Mouse (Mus musculus) heart, embryonic 15.5 days (tissue): ENCODE data around the gene Ppp1r15a. TPM values are rescaled to one million over a fixed set of nuclear protein-coding genes. Genes with fewer than 3 reads are reported as not detected.
A peak's percentile ranks its signal among the peaks of the same experiment; 100 is the strongest.
"Not testable (repeated sequence)": the region's sequence is repeated elsewhere in the genome, so short reads cannot be mapped to it uniquely, and the experiment has no call there.

Experiments
- ATAC-seq: fragments of 200-750 bp; cut with Nextera tagmentation; replicated peaks from 2 replicates; pipeline ENCODE4 v1.8.0; 2017; ENCODE audit warnings: low read depth, moderate TSS enrichment; ENCODE audit not compliant: insufficient number of reproducible peaks, insufficient read depth, low FRiP score
- H3K27ac ChIP-seq: fragments of 300-500 bp; sonication (generic); 2 replicates; pipeline ENCODE4 v1.5.1; 2015; ENCODE audit warnings: mild to moderate bottlenecking, inconsistent platforms
- H3K27me3 ChIP-seq: fragments of 300-500 bp; sonication (generic); 2 replicates; pipeline ENCODE4 v1.6.1; 2015; ENCODE audit warnings: inconsistent platforms
- H3K36me3 ChIP-seq: fragments of 300-500 bp; sonication (generic); 2 replicates; pipeline ENCODE4 v1.6.1; 2015; ENCODE audit warnings: mild to moderate bottlenecking, inconsistent platforms
- H3K4me1 ChIP-seq: fragments of 300-500 bp; sonication (generic); replicated peaks from 2 replicates; pipeline ENCODE4 v1.6.1; 2015; ENCODE audit warnings: inconsistent platforms
- H3K4me2 ChIP-seq: fragments of 300-500 bp; sonication (generic); 2 replicates; pipeline ENCODE4 v1.6.1; 2015; ENCODE audit warnings: inconsistent platforms, mild to moderate bottlenecking, moderate library complexity
- H3K4me3 ChIP-seq: fragments of 300-500 bp; sonication (generic); 2 replicates; pipeline ENCODE4 v1.5.1; 2015; ENCODE audit warnings: mild to moderate bottlenecking, inconsistent platforms
- H3K9ac ChIP-seq: fragments of 300-500 bp; sonication (generic); 2 replicates; pipeline ENCODE4 v1.6.1; 2015; ENCODE audit warnings: mild to moderate bottlenecking, inconsistent platforms
- H3K9me3 ChIP-seq: fragments of 300-500 bp; sonication (generic); replicated peaks from 2 replicates; pipeline ENCODE4 v1.6.1; 2016; ENCODE audit warnings: inconsistent platforms
- WGBS: fragments of 180-500 bp; shearing (Covaris S2); methylation state at CpG from one replicate; pipeline ENCODE4 v1.1.7; 2015; ENCODE audit warnings: mixed read lengths; 5-methylcytosine and 5-hydroxymethylcytosine counted together
- polyA plus RNA-seq: library from polyadenylated mRNA; unstranded; fragments of >200 nt; fragmentation: Nextera tagmentation; extraction: Ambion mirVana; gene quantifications from 2 replicates; pipeline ENCODE4 v1.2.1, GENCODE M21; 2015

The Ppp1r15a gene
- polyA plus RNA-seq, 1 experiment from 2014 or later = 25.3 TPM

DNA sequence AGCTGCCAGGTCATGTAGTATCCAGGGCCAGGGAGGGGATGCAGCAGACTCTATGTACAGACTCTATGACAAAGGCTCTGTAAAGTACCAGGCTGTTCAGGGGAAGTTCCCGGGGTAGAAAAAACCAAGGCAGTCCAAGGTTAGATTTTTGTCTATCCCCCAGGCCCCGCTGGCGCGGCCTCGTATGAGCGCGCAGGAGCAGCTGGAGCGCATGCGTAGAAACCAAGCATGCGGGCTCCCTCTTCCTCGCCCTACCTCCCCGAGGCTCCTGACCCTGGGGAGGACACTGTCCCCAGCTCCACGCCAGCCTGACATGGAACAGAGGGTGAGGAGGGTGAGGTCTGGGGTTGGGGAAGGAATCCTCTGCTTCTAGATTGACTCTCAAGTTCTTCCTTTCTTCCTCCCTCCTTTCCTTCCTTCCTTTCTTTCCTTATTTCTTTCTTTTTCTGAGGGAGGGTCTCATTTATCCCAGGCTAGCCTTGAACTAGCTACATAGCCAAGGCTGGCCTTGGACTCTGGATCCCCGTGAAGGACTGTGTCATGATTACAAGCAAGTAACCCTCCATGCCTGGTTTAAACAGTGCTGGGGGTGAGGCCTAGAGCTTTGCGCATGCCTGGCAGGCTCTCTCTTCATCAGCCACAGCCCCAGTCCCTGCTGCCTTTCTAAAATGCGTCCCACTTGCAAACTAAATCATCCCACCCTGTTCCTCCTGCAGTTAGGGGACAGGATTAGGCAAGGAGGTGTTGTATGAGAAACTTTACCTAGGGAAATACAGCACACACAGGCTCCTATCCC lies 23.8 kb upstream of the Ppp1r15a start:
- Histone ChIP-seq H3K27me3 (no peaks in the 10 kb centered on the region), H3K9ac (no peak overlapping the region), H3K4me3 (no peak overlapping the region), H3K36me3 (no peaks in the 10 kb centered on the region), H3K4me2 (no peak overlapping the region), H3K4me1 (no peaks in the 10 kb centered on the region), H3K9me3 (no peaks in the 10 kb centered on the region), H3K27ac (no peak overlapping the region)
- WGBS = 88% methylated on average over 16 of the region's 16 CpGs
- no peak for ATAC-seq

DNA sequence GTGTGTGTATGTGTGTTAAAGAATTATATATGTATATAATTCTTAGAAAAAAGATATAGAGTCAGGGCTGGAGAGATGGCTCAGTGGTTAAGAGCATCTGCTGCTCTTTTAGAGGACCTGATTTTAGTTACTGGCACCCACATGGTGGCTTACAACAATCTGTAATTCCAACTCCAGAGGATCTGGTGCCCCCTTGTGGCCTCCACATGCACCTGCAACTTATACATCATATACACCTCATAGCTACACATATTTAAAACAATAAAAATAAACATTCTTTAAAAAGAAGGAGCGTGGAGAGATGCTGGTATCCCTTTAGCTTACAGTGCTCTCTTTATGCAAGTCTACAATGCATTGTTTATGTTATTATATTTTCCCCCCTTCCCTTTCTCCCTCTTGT lies 18.5 kb upstream of the Ppp1r15a start:
- Histone ChIP-seq H3K9me3 (no peaks in the 10 kb centered on the region), H3K4me2 (no peak overlapping the region), H3K27ac (no peak overlapping the region), H3K9ac (no peak overlapping the region), H3K4me1 (no peaks in the 10 kb centered on the region), H3K4me3 (no peak overlapping the region), H3K36me3 (no peaks in the 10 kb centered on the region), H3K27me3 (no peaks in the 10 kb centered on the region)
- ATAC-seq = no peak
- WGBS = 91% methylated on average over 1 of the region's 1 CpGs

DNA sequence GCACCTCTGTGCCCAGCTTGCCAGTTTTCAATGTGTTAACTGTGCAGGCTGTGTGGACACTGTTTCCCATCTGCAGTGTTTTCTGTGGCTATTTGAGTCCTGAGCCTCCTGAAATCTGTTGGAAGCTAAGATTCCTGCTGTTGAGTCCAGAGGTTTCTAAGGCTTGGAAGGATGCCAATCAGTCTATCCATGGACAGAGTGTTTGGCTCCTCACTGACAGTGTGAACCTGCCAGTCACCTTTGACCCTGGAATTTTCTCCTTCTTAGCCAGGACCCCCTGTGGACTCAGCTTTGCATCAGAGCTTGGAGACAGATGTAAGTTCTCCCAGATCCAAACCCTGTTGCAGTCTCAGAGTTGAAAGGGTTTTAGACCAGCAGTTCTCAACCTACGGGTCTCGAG lies 14.1 kb upstream of the Ppp1r15a start:
- Histone ChIP-seq H3K27me3 (no peaks in the 10 kb centered on the region), H3K4me1 (peaks cover 8% of the 10 kb centered on the region), H3K9ac (no peak overlapping the region), H3K4me2 (no peak overlapping the region), H3K4me3 (no peak overlapping the region), H3K27ac (no peak overlapping the region), H3K36me3 (no peaks in the 10 kb centered on the region), H3K9me3 (no peaks in the 10 kb centered on the region)
- no peak for ATAC-seq
- WGBS = 66% methylated on average over 2 of the region's 2 CpGs

DNA sequence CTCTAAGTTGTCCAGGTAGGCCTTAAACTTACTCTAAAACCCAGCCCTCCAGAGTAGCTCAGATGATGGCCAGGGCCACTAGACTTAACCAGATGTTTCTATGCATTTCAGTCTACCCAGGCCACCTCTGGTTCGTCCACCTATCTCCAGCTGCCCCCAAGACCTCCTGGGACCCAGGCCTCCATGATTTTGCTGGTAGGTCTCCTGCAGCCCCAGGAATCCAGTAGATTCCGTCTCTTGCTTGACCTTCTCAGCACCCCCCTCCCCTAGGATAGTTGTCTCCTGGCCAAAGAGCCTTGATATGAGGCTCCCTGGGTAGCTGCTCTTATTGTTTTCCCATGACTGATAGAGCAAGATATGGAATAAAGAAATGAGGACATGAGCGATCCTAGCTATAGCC lies 13.0 kb upstream of the Ppp1r15a start:
- Histone ChIP-seq H3K4me2 (no peak overlapping the region), H3K27ac (no peak overlapping the region), H3K9me3 (no peaks in the 10 kb centered on the region), H3K9ac (no peak overlapping the region), H3K36me3 (no peaks in the 10 kb centered on the region), H3K27me3 (no peaks in the 10 kb centered on the region), H3K4me1 (peaks cover 8% of the 10 kb centered on the region), H3K4me3 (no peak overlapping the region)
- WGBS = 76% methylated on average over 3 of the region's 3 CpGs
- no peak for ATAC-seq

DNA sequence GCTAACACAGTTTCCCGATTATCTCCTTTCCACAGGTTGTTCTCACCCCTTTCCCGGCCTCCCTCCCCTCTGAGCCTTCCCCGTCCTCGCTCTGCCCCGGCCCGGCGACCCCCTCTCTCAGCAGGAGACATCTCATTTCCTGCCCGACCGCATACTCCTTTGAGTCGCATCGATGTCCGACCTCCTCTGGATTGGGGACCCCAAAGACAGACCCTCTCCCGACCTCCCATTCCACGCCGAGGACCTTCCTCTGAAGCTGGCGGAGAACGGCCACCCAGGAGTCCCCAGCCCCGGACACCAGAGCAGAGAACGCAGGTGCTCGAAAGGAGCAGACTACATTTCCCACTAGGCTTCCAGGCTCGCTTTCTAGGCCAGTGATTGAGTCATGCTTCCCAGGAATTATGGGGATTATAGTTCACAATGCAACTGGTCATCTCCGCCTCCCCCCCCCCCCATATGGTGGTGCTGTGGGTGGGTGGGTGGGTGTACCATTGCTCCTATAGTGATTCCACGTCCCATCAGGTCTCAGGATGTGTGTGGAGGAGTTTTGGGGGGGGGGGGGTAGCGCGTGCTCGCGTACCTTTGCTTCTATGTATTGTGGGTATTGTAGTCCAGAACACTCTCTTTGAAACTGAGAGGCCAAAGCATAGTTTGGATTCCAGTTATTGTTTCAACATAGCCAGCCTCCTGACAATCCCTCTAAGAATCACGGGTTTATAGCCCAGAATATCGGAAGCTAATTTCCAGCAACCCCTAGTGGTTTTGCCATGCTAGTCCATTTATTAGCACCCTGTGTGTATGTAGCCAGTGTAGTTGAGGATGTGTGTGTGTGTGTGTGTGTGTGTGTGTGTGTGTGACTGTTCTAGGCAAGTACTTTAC lies 12.3 kb upstream of the Ppp1r15a start:
- Histone ChIP-seq H3K9ac (peak overlapping the region; percentile 56), H3K4me2 (peak overlapping the region; percentile 90), H3K4me1 (peaks cover 8% of the 10 kb centered on the region), H3K4me3 (peak overlapping the region; percentile 58), H3K27ac (no peak overlapping the region), H3K27me3 (no peaks in the 10 kb centered on the region), H3K36me3 (no peaks in the 10 kb centered on the region), H3K9me3 (no peaks in the 10 kb centered on the region)
- WGBS = 5% methylated on average over 29 of the region's 29 CpGs
- ATAC-seq = peak; percentile 59

DNA sequence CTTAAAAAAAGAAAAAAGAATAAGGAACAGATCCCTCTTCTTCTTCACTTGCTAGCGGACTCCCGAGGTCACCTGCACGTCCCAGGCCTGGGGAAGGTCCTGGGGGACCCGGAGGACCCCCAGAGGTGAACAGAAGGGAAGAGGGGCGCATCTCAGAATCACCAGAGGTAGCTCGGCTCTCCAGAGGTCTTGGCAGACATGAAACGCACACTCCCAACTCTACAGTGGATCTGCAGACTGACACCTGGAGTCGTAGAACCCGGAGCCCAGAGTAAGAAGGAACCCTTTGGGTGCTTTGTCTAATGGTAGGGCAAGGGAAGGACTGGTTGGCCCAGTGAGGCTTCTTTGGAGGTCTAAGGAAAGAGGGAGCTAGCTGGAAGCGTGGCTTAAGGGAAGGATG lies 11.5 kb upstream of the Ppp1r15a start:
- 0 out of 2 replicates have a peak overlapping the region, but pooled peaks have one; percentile 56 for H3K9ac ChIP-seq
- WGBS = 85% methylated on average over 10 of the region's 10 CpGs
- H3K27me3 ChIP-seq = no peaks in the 10 kb centered on the region
- no peaks in the 10 kb centered on the region for H3K36me3 ChIP-seq
- H3K4me2 ChIP-seq = peak overlapping the region; percentile 90
- H3K27ac ChIP-seq = no peak overlapping the region
- H3K9me3 ChIP-seq = no peaks in the 10 kb centered on the region
- peak overlapping the region; percentile 58 for H3K4me3 ChIP-seq
- ATAC-seq = no peak
- H3K4me1 ChIP-seq = peaks cover 8% of the 10 kb centered on the region

DNA sequence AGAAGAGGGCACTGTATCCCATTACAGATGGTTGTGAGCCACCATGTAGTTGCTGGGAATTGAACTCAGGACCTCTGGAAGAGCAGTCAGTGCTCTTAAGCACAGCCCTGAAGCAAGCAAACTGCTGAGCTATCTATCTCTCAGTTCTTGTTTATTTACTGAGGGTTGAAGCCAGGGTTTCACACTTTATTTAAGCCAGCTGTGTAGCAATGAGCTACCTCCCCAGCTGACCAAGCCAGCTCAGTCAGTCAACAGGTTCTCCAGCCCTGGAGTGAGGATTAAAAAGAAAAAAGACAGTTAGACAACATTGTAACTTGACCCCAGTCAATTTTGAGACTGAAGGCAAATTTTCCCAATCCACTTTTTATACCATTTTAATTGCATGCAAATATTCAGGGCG lies 9.6 kb upstream of the Ppp1r15a start:
- Histone ChIP-seq H3K9me3 (no peaks in the 10 kb centered on the region), H3K4me1 (peaks cover 9% of the 10 kb centered on the region), H3K9ac (no peak overlapping the region), H3K27ac (no peak overlapping the region), H3K36me3 (no peaks in the 10 kb centered on the region), H3K4me3 (no peak overlapping the region), H3K4me2 (no peak overlapping the region), H3K27me3 (no peaks in the 10 kb centered on the region)
- WGBS = 75% methylated on average over 1 of the region's 1 CpGs
- ATAC-seq = no peak

DNA sequence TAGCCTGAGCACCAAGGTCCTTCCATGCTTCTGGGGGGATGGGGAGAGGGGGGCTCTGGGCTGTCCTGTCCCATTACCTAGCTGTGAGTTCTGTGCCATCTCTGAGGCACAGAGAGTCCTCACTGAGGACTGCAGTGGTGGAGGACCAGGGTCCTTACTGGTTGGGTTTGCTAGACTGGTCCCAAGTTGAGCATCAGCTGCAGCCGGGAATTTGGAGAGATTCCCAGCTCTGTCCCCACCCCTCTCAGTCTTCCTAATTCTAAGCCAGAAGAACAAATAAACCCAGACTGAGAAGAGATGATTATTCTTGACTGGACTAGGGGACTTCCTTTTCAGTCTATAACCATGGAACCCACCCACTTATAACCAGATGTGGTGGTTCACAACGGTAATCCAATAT lies 4.6 kb upstream of the Ppp1r15a start:
- Histone ChIP-seq H3K4me2 (peak overlapping the region; percentile 23; the same call in 1 of the 2 replicates), H3K4me1 (peaks cover 17% of the 10 kb centered on the region)
- no peak for ATAC-seq

DNA sequence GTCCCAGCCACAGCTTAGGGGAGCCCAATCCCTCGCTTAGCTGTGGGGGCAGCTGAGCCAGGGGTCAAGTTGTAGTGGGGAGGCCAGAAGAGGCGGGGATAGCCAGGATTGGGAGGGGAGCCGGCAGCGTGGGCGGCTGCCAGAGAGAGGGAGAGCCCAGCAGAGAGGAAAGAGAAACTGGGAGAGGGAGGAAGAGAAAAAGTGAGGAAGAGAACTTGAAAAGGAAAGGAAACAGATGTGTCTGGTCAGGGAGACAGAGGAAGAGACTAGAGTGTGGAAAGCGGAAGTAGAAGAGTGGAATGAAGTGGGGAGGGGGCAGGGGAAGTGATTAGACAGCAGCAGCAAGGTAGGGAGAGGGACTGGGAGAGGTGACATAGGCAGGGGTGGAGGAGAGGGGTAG lies 3.4 kb upstream of the Ppp1r15a start:
- no peak overlapping the region for H3K4me3 ChIP-seq
- H3K4me2 ChIP-seq = peak overlapping the region; percentile 23
- no peak for ATAC-seq
- H3K9me3 ChIP-seq = no peaks in the 10 kb centered on the region
- 7% methylated on average over 6 of the region's 6 CpGs for WGBS
- H3K4me1 ChIP-seq = peaks cover 28% of the 10 kb centered on the region
- H3K27ac ChIP-seq = peak overlapping the region; percentile 61
- H3K27me3 ChIP-seq = no peaks in the 10 kb centered on the region
- H3K36me3 ChIP-seq = no peaks in the 10 kb centered on the region
- no peak overlapping the region for H3K9ac ChIP-seq

More for the DNA sequence above, 4.6 kb upstream of the Ppp1r15a start:
- H3K9ac ChIP-seq = no peak overlapping the region
- H3K27me3 ChIP-seq = no peaks in the 10 kb centered on the region
- H3K36me3 ChIP-seq = no peaks in the 10 kb centered on the region
- no peak overlapping the region for H3K4me3 ChIP-seq
- peak overlapping the region; percentile 51 for H3K27ac ChIP-seq
- no peaks in the 10 kb centered on the region for H3K9me3 ChIP-seq
- WGBS = 39% methylated on average over 2 of the region's 2 CpGs

DNA sequence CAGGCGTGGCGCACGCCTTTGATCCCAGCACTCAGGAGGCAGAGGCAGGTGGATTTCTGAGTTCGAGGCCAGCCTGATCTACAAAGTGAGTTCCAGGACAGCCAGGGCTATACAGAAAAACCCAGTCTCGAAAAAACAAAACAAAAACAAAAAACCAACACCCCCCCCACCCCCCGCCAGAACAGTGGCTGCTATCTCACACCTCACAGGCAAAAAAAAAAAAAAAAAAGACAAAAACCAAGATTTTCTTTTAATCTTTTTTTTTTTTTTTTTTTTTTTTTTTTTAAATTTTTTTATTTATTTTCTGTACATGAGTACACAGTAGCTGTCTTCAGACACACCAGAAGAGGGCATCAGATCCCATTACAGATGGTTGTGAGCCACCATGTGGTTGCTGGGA lies 1.1 kb upstream of the Ppp1r15a start:
- H3K4me1 ChIP-seq = peaks cover 48% of the 10 kb centered on the region
- H3K4me3 ChIP-seq, H3K9me3 ChIP-seq, H3K27me3 ChIP-seq, ATAC-seq, H3K9ac ChIP-seq: not testable (repeated sequence)
- H3K4me2 ChIP-seq = 0 out of 2 replicates have a peak overlapping the region, but pooled peaks have one; percentile 84
- peak overlapping the region; percentile 98; the same call in 1 of the 2 replicates for H3K27ac ChIP-seq
- peaks cover 17% of the 10 kb centered on the region for H3K36me3 ChIP-seq
- 80% methylated on average over 6 of the region's 6 CpGs for WGBS

DNA sequence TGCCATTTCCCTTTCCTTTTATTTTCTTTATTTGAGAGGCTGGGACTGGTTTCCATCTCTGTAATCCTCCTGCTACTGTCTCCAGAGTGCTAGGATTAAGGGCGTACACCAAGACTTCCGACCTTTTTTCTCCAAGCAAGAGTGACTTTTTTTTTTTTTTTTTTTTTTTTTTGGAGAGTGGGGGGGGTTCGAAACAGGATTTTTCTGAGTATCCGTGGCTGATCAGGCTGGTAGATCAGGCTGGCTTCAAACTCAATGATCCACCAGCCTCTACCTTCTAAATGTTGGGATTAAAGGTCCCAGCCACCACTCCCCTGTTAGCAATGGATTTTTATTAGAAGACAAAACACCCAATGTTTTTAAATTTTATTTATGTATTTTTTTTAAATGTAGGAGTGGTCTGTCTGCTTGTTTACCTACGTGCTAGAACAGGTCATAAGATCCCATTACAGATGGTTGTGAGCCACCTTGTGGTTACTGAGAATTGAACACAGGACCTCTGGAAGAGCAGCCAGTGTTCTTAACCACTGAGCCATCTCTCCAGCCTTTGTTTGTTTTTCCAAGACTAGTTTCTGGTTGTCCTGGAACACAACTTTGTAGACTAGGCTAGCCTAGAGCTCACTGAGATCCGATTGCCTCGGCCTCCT lies 529 bp upstream of the Ppp1r15a start:
- Histone ChIP-seq H3K9ac (peak overlapping the region; percentile 91), H3K4me2 (peak overlapping the region; percentile 84), H3K4me1 (peaks cover 50% of the 10 kb centered on the region), H3K4me3 (peak overlapping the region; percentile 95), H3K27ac (peak overlapping the region; percentile 98), H3K27me3 (no peaks in the 10 kb centered on the region), H3K36me3 (peaks cover 17% of the 10 kb centered on the region), H3K9me3 (no peaks in the 10 kb centered on the region)
- 21% methylated on average over 7 of the region's 7 CpGs for WGBS
- no peak for ATAC-seq
